Mouse (Mus musculus): Measurements from ENCODE around the gene Ccdc124. TPM values are rescaled to one million over a fixed set of nuclear protein-coding genes. Genes with fewer than 3 reads are reported as not detected.
"Not testable (repeated sequence)": the region's sequence is repeated elsewhere in the genome, so short reads cannot be mapped to it uniquely, and the experiment has no call there.

The Ccdc124 gene
- polyA plus RNA-seq, 1 experiment from 2014 or later: 109 TPM

DNA sequence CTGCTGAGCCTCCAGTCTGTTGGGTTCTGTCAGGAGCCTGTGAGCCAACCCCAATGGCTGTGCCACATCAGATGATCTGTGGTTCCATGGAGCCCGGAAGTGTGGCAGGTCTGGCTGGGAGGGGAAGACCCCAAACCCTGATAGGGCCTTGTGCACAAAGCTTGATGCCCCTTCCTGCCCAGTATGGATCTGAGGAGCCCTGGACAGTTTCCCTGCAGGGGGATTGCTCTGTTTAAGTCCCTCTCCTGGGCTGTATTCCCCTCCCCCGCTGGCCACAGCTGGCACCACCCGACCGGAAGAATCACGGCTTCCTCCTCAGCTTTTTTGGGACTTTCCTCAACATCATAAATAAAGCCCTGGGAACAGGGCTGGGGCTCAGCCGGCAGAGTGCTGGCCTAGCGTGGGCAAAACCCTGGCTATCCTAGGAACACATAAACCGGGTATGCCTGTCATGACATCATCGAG, 40.7 kb downstream of the Ccdc124 start:
- no peak overlapping the region for H3K4me3 ChIP-seq (ENCODE audit: low read depth, low read length)

DNA sequence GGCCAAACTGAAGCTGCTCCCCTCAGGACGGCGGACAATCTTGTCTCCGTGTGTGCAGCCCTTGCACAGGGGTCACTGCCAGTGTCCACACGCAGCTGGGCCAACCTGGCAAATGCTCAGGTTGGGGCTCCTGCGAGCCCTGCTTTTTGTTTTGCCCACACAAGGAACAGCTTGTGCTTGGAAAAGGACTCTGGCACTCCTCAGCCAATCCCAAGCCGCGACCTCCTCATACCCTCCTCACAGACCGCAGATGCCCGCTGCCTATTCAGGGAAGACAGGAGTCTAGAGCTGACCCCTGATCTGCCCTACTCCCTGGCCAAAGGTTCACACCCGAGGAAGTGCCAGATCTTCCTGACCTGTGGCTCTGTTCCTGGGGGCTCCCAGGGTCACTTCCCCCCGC, 41.4 kb downstream of the Ccdc124 start:
- ATAC-seq (replicated peaks; ENCODE audit: insufficient number of reproducible peaks, low FRiP score, low TSS enrichment): no peak
- H3K27ac ChIP-seq (ENCODE audit: low read depth, low read length): no peak overlapping the region
- WGBS (ENCODE audit: insufficient replicate concordance): 65% methylated on average over 11 of the region's 11 CpGs

More for the DNA sequence above, 40.7 kb downstream of the Ccdc124 start:
- 0 out of 2 replicates have a peak, but pooled peaks cover 3% of the 10 kb centered on the region for H3K36me3 ChIP-seq (ENCODE audit: control insufficient read depth, insufficient read depth, low read length)
- no peaks in the 10 kb centered on the region for H3K9me3 ChIP-seq (replicated peaks; ENCODE audit: control insufficient read depth, low read length)
- no peaks in the 10 kb centered on the region; the same call in 1 of the 2 replicates for H3K27me3 ChIP-seq (ENCODE audit: control insufficient read depth, insufficient read depth, low read length)
- H3K9ac ChIP-seq (ENCODE audit: low read depth, low read length): no peak overlapping the region
- 48% methylated on average over 9 of the region's 9 CpGs for WGBS (ENCODE audit: insufficient replicate concordance)
- no peak overlapping the region for H3K4me2 ChIP-seq
- no peak for ATAC-seq (replicated peaks; ENCODE audit: insufficient number of reproducible peaks, low FRiP score, low TSS enrichment)
- H3K27ac ChIP-seq (ENCODE audit: low read depth, low read length): no peak overlapping the region
- 0 out of 2 replicates have a peak, but pooled peaks cover 2% of the 10 kb centered on the region for H3K4me1 ChIP-seq (ENCODE audit: control insufficient read depth, insufficient read depth, low read length)

DNA sequence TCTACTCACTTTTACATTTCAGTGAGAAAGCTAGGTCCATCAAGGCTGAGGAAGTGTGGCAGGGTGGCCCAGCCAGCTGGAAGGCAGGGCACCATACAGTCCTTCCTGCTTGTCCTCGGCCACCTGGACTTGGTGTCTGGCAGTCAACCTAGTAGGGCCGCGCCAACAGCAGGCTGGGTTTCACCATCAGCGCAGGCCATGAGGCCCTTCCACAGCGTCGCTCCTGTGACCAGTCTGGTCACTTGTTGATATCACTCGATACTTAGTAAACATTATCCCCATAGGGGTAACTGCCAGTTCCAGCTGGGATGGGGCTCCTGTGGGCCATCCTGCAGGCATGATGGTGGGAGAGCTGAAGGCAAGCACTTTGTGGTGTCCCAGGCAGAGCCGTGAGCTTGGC, 42.2 kb downstream of the Ccdc124 start:
- no peak overlapping the region for H3K4me3 ChIP-seq (ENCODE audit: low read depth, low read length)
- 0 out of 2 replicates have a peak, but pooled peaks cover 2% of the 10 kb centered on the region for H3K4me1 ChIP-seq (ENCODE audit: control insufficient read depth, insufficient read depth, low read length)
- H3K4me2 ChIP-seq: no peak overlapping the region
- no peak for ATAC-seq (replicated peaks; ENCODE audit: insufficient number of reproducible peaks, low FRiP score, low TSS enrichment)
- no peak overlapping the region for H3K9ac ChIP-seq (ENCODE audit: low read depth, low read length)
- H3K27me3 ChIP-seq (ENCODE audit: control insufficient read depth, insufficient read depth, low read length): no peaks in the 10 kb centered on the region; the same call in 1 of the 2 replicates
- no peak overlapping the region for H3K27ac ChIP-seq (ENCODE audit: low read depth, low read length)
- peaks cover 3% of the 10 kb centered on the region; the same call in 1 of the 2 replicates for H3K9me3 ChIP-seq (replicated peaks; ENCODE audit: control insufficient read depth, low read length)
- 0 out of 2 replicates have a peak, but pooled peaks cover 3% of the 10 kb centered on the region for H3K36me3 ChIP-seq (ENCODE audit: control insufficient read depth, insufficient read depth, low read length)
- WGBS (ENCODE audit: insufficient replicate concordance): 86% methylated on average over 8 of the region's 8 CpGs

More for the DNA sequence above, 41.4 kb downstream of the Ccdc124 start:
- H3K9me3 ChIP-seq (replicated peaks; ENCODE audit: control insufficient read depth, low read length): no peaks in the 10 kb centered on the region
- no peaks in the 10 kb centered on the region; the same call in 1 of the 2 replicates for H3K27me3 ChIP-seq (ENCODE audit: control insufficient read depth, insufficient read depth, low read length)
- no peak overlapping the region for H3K4me3 ChIP-seq (ENCODE audit: low read depth, low read length)
- no peak overlapping the region for H3K9ac ChIP-seq (ENCODE audit: low read depth, low read length)
- H3K36me3 ChIP-seq (ENCODE audit: control insufficient read depth, insufficient read depth, low read length): 0 out of 2 replicates have a peak, but pooled peaks cover 3% of the 10 kb centered on the region
- H3K4me2 ChIP-seq: no peak overlapping the region
- H3K4me1 ChIP-seq (ENCODE audit: control insufficient read depth, insufficient read depth, low read length): 0 out of 2 replicates have a peak, but pooled peaks cover 2% of the 10 kb centered on the region

DNA sequence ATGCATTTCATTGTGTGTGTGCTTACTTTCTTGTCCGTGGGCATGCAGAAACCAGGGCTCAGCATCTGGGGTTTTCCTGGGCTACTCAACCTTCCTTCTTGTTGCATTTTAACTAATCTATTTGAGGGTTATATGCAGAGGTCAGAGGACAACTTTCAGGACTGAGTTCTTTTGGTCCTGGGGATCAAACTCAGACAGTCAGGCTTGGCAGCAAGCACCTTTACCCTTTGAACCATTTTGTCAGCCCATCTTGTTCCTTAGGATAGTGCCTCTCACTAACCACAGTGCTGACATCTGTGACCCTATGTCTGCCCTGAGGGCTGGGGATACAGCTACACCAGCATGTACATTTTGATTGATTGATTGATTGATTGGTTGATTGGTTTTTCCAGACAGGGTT, 45.9 kb downstream of the Ccdc124 start:
- H3K9me3 ChIP-seq (replicated peaks; ENCODE audit: control insufficient read depth, low read length): peaks cover 3% of the 10 kb centered on the region; the same call in 1 of the 2 replicates
- no peaks in the 10 kb centered on the region for H3K27me3 ChIP-seq (ENCODE audit: control insufficient read depth, insufficient read depth, low read length)
- no peak overlapping the region for H3K27ac ChIP-seq (ENCODE audit: low read depth, low read length)
- H3K9ac ChIP-seq (ENCODE audit: low read depth, low read length): no peak overlapping the region
- WGBS (ENCODE audit: insufficient replicate concordance): 79% methylated on average over 1 of the region's 1 CpGs
- H3K4me1 ChIP-seq (ENCODE audit: control insufficient read depth, insufficient read depth, low read length): no peaks in the 10 kb centered on the region
- no peak overlapping the region for H3K4me2 ChIP-seq
- no peak for ATAC-seq (replicated peaks; ENCODE audit: insufficient number of reproducible peaks, low FRiP score, low TSS enrichment)
- no peak overlapping the region for H3K4me3 ChIP-seq (ENCODE audit: low read depth, low read length)
- no peaks in the 10 kb centered on the region for H3K36me3 ChIP-seq (ENCODE audit: control insufficient read depth, insufficient read depth, low read length)

DNA sequence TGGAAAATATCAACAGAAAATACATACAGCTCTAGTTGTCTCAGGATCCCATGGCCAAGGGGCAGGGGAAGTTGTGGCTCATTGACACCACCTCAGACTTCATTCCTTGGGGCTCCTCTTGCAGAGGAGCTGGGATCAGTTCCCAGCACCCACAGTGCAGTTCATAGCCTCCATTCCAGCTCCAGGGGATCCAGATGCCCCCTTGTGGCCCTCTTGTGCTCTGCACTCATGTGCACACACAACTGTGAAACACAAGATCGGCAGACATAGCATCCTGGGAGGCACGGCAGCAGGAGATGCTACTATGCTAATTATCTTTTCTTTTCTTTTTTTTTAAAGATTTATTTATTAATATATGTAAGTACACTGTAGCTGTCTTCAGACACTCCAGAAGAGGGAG, 46.7 kb downstream of the Ccdc124 start:
- Histone ChIP-seq H3K27ac (ENCODE audit: low read depth, low read length) (no peak overlapping the region), H3K4me3 (ENCODE audit: low read depth, low read length) (no peak overlapping the region), H3K9me3 (replicated peaks; ENCODE audit: control insufficient read depth, low read length) (peaks cover 3% of the 10 kb centered on the region; the same call in 1 of the 2 replicates), H3K27me3 (ENCODE audit: control insufficient read depth, insufficient read depth, low read length) (no peaks in the 10 kb centered on the region), H3K9ac (ENCODE audit: low read depth, low read length) (no peak overlapping the region), H3K4me1 (ENCODE audit: control insufficient read depth, insufficient read depth, low read length) (no peaks in the 10 kb centered on the region), H3K4me2 (no peak overlapping the region), H3K36me3 (ENCODE audit: control insufficient read depth, insufficient read depth, low read length) (no peaks in the 10 kb centered on the region)
- ATAC-seq (replicated peaks; ENCODE audit: insufficient number of reproducible peaks, low FRiP score, low TSS enrichment): no peak
- WGBS (ENCODE audit: insufficient replicate concordance): 95% methylated on average over 2 of the region's 2 CpGs

DNA sequence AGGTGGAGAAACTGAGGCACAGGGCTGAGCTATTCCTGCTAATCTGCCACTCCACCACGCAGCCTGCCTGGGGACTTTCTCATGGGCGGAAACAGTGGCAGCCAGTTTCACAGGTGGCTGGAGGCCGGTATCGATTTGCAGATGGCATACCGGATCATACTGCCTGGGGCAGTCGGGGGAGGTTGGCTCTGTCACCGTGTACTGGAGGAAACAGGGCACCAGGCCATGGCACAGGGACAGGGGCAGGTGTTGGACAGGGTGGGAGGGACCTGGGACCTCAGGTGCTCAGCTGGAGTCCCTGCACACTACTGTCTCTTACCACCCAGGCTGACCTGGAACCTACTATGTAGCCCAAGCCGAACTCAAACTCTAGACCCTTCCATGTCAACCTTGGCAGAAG, 47.9 kb downstream of the Ccdc124 start:
- H3K27me3 ChIP-seq (ENCODE audit: control insufficient read depth, insufficient read depth, low read length): peaks cover 6% of the 10 kb centered on the region
- 75% methylated on average over 8 of the region's 8 CpGs for WGBS (ENCODE audit: insufficient replicate concordance)
- H3K4me1 ChIP-seq (ENCODE audit: control insufficient read depth, insufficient read depth, low read length): peaks cover 2% of the 10 kb centered on the region
- no peak for ATAC-seq (replicated peaks; ENCODE audit: insufficient number of reproducible peaks, low FRiP score, low TSS enrichment)
- H3K9me3 ChIP-seq (replicated peaks; ENCODE audit: control insufficient read depth, low read length): peaks cover 3% of the 10 kb centered on the region; the same call in 1 of the 2 replicates
- H3K9ac ChIP-seq (ENCODE audit: low read depth, low read length): no peak overlapping the region
- H3K4me3 ChIP-seq (ENCODE audit: low read depth, low read length): no peak overlapping the region
- no peak overlapping the region for H3K4me2 ChIP-seq
- H3K36me3 ChIP-seq (ENCODE audit: control insufficient read depth, insufficient read depth, low read length): no peaks in the 10 kb centered on the region
- no peak overlapping the region for H3K27ac ChIP-seq (ENCODE audit: low read depth, low read length)

DNA sequence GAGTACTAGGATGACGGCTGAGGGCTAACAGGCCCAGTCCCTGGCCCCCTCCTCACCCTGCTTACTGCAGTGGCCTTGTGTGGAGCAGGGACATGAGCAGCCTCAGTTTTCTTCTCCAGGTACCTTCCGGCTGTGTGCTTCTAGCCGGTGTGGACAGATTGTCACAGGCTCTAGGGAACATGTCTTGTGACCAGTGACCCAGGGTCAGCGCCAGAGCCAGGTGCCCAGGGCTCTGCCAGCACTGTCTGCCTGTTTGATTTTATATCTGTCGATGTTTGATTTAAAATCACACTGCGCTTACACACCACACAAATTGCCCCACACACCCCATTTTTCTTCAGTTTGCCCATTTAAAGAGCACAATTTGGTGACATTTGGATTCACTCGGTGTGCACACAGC, 49.9 kb downstream of the Ccdc124 start:
- 78% methylated on average over 7 of the region's 7 CpGs for WGBS (ENCODE audit: insufficient replicate concordance)
- Histone ChIP-seq H3K4me2 (no peak overlapping the region), H3K4me3 (ENCODE audit: low read depth, low read length) (no peak overlapping the region), H3K27me3 (ENCODE audit: control insufficient read depth, insufficient read depth, low read length) (peaks cover 18% of the 10 kb centered on the region), H3K36me3 (ENCODE audit: control insufficient read depth, insufficient read depth, low read length) (no peaks in the 10 kb centered on the region), H3K9me3 (replicated peaks; ENCODE audit: control insufficient read depth, low read length) (peaks cover 7% of the 10 kb centered on the region; the same call in 1 of the 2 replicates), H3K9ac (ENCODE audit: low read depth, low read length) (no peak overlapping the region), H3K4me1 (ENCODE audit: control insufficient read depth, insufficient read depth, low read length) (peaks cover 8% of the 10 kb centered on the region), H3K27ac (ENCODE audit: low read depth, low read length) (no peak overlapping the region)
- ATAC-seq (replicated peaks; ENCODE audit: insufficient number of reproducible peaks, low FRiP score, low TSS enrichment): no peak

DNA sequence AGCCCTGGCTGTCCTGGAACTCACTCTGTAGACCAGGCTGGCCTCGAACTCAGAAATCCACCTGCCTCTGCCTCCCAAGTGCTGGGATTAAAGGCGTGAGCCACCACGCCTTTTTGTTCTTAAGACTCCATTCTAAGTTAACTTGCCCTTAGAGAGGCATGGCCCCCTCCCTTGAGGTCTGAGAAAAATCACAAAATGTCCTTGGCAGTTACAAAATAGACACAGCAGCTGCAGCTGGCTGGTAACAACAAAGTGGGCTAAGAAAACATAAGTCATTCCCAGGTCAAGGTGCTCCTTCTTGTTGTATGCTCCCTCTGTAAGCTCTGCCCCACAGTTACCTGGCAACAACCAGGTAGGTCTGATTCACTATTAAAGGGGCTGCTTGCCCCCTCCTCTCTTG, 51.1 kb downstream of the Ccdc124 start:
- not testable (repeated sequence) for H3K27ac ChIP-seq (ENCODE audit: low read depth, low read length)

DNA sequence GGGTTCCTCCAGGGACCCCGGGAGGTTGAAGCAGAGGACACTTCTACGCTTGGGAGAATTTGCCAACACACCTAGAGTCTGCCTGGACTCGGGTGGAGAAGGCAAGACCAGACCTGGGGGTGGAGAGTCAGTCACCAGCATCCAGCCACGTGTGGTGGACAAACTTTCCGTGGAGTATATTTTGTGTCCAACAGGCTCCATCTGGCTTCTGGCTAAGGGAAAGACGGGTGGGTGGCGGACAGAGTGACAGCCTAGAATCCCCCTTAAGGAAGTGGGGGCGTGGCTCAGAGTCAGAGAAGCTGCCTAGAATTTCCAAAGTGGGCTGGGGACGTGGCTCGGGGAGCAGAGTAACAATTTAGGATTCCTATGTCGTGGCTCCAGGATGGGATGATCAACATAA, 51.7 kb downstream of the Ccdc124 start:
- no peak overlapping the region for H3K4me3 ChIP-seq (ENCODE audit: low read depth, low read length)
- no peak for ATAC-seq (replicated peaks; ENCODE audit: insufficient number of reproducible peaks, low FRiP score, low TSS enrichment)
- H3K4me2 ChIP-seq: no peak overlapping the region
- no peak overlapping the region for H3K9ac ChIP-seq (ENCODE audit: low read depth, low read length)
- no peak overlapping the region for H3K27ac ChIP-seq (ENCODE audit: low read depth, low read length)
- no peaks in the 10 kb centered on the region for H3K36me3 ChIP-seq (ENCODE audit: control insufficient read depth, insufficient read depth, low read length)
- H3K4me1 ChIP-seq (ENCODE audit: control insufficient read depth, insufficient read depth, low read length): peaks cover 8% of the 10 kb centered on the region
- 41% methylated on average over 11 of the region's 11 CpGs for WGBS (ENCODE audit: insufficient replicate concordance)
- H3K27me3 ChIP-seq (ENCODE audit: control insufficient read depth, insufficient read depth, low read length): peaks cover 25% of the 10 kb centered on the region
- H3K9me3 ChIP-seq (replicated peaks; ENCODE audit: control insufficient read depth, low read length): peaks cover 9% of the 10 kb centered on the region

More for the DNA sequence above, 51.1 kb downstream of the Ccdc124 start:
- not testable (repeated sequence) for H3K36me3 ChIP-seq (ENCODE audit: control insufficient read depth, insufficient read depth, low read length); H3K4me3 ChIP-seq (ENCODE audit: low read depth, low read length); H3K9ac ChIP-seq (ENCODE audit: low read depth, low read length); ATAC-seq (replicated peaks; ENCODE audit: insufficient number of reproducible peaks, low FRiP score, low TSS enrichment); H3K4me1 ChIP-seq (ENCODE audit: control insufficient read depth, insufficient read depth, low read length); H3K4me2 ChIP-seq
- Histone ChIP-seq H3K9me3 (replicated peaks; ENCODE audit: control insufficient read depth, low read length) (peaks cover 10% of the 10 kb centered on the region), H3K27me3 (ENCODE audit: control insufficient read depth, insufficient read depth, low read length) (peaks cover 22% of the 10 kb centered on the region)
- WGBS (ENCODE audit: insufficient replicate concordance): 70% methylated on average over 3 of the region's 3 CpGs

Data from heart, embryonic 11.5 days (tissue).